Mouse (Mus musculus) midbrain, embryonic 12.5 days (tissue): ENCODE measurements around the gene Pard3b. TPM values are rescaled to one million over a fixed set of nuclear protein-coding genes. Genes with fewer than 3 reads are reported as not detected.

Source experiments
- ATAC-seq: fragments of 200-750 bp; cut with Nextera tagmentation; 2 replicates; pipeline ENCODE4 v1.8.0; 2017; ENCODE audit warnings: low read depth, moderate TSS enrichment, moderate library complexity; ENCODE audit not compliant: low FRiP score
- H3K27ac ChIP-seq: fragments of 300-500 bp; sonication (generic); replicated peaks from 2 replicates; pipeline ENCODE4 v1.5.1; 2016; ENCODE audit warnings: mild to moderate bottlenecking
- H3K27me3 ChIP-seq: fragments of 300-500 bp; sonication (generic); 2 replicates; pipeline ENCODE4 v1.6.1; 2016; ENCODE audit warnings: mild to moderate bottlenecking
- H3K36me3 ChIP-seq: fragments of 300-500 bp; sonication (generic); 2 replicates; pipeline ENCODE4 v1.6.1; 2016
- H3K4me1 ChIP-seq: fragments of 300-500 bp; sonication (generic); 2 replicates; pipeline ENCODE4 v1.6.1; 2016
- H3K4me2 ChIP-seq: fragments of 300-500 bp; sonication (generic); replicated peaks from 2 replicates; pipeline ENCODE4 v1.6.1; 2016; ENCODE audit warnings: mild to moderate bottlenecking, moderate library complexity
- H3K4me3 ChIP-seq: fragments of 300-500 bp; sonication (generic); 2 replicates; pipeline ENCODE4 v1.5.1; 2016; ENCODE audit warnings: mild to moderate bottlenecking
- H3K9ac ChIP-seq: fragments of 300-500 bp; sonication (generic); replicated peaks from 2 replicates; pipeline ENCODE4 v1.6.1; 2016; ENCODE audit warnings: mild to moderate bottlenecking, moderate library complexity
- H3K9me3 ChIP-seq: fragments of 300-500 bp; sonication (generic); 2 replicates; pipeline ENCODE4 v1.6.1; 2016; ENCODE audit warnings: mild to moderate bottlenecking
- WGBS: fragments of 180-500 bp; shearing (Covaris S2); methylation state at CpG from one replicate; pipeline ENCODE4 v1.1.7; 2016; 5-methylcytosine and 5-hydroxymethylcytosine counted together
- polyA plus RNA-seq: library from polyadenylated mRNA; unstranded; fragments of >200 nt; fragmentation: Nextera tagmentation; extraction: Ambion mirVana; gene quantifications from 2 replicates; pipeline ENCODE4 v1.2.1, GENCODE M21; 2016

Gene Pard3b
- polyA plus RNA-seq, 1 experiment from 2014 or later = 18.5 TPM

- 0 out of 2 replicates have a peak, but pooled peaks cover 4% of the 10 kb centered on the region for H3K4me1 ChIP-seq
- no peak overlapping the region for H3K9ac ChIP-seq
- no peak overlapping the region for H3K27ac ChIP-seq
- 86% methylated on average over 1 of the region's 1 CpGs for WGBS
- H3K4me2 ChIP-seq = no peak overlapping the region
- H3K36me3 ChIP-seq = no peaks in the 10 kb centered on the region
- H3K27me3 ChIP-seq = no peaks in the 10 kb centered on the region
- H3K9me3 ChIP-seq = no peaks in the 10 kb centered on the region
- H3K4me3 ChIP-seq = no peak overlapping the region
- ATAC-seq = no peak
Measured at GRCm38 (mm10) chr1:62384241-62384640, 745.6 kb downstream of the Pard3b start.

- ATAC-seq = no peak
- no peaks in the 10 kb centered on the region for H3K9me3 ChIP-seq
- no peaks in the 10 kb centered on the region for H3K36me3 ChIP-seq
- 79% methylated on average over 4 of the region's 4 CpGs for WGBS
- H3K27me3 ChIP-seq = no peaks in the 10 kb centered on the region
- no peak overlapping the region for H3K27ac ChIP-seq
- no peak overlapping the region for H3K4me3 ChIP-seq
- H3K4me2 ChIP-seq = no peak overlapping the region
- H3K9ac ChIP-seq = no peak overlapping the region
- H3K4me1 ChIP-seq = 0 out of 2 replicates have a peak, but pooled peaks cover under 1% of the 10 kb centered on the region
Measured at GRCm38 (mm10) chr1:62388013-62388412, 749.4 kb downstream of the Pard3b start.

GRCm38 (mm10) chr1:62392863-62393262, 754.2 kb downstream of the Pard3b start:
- Histone ChIP-seq H3K4me1 (no peaks in the 10 kb centered on the region), H3K4me2 (no peak overlapping the region), H3K27ac (no peak overlapping the region), H3K36me3 (no peaks in the 10 kb centered on the region), H3K9me3 (no peaks in the 10 kb centered on the region), H3K27me3 (no peaks in the 10 kb centered on the region), H3K9ac (no peak overlapping the region), H3K4me3 (no peak overlapping the region)
- WGBS = 55% methylated on average over 4 of the region's 4 CpGs
- no peak for ATAC-seq

GRCm38 (mm10) chr1:62394555-62394954, 755.9 kb downstream of the Pard3b start:
- no peak overlapping the region for H3K27ac ChIP-seq
- ATAC-seq = no peak
- no peak overlapping the region for H3K4me2 ChIP-seq
- H3K4me1 ChIP-seq = no peaks in the 10 kb centered on the region
- WGBS = 90% methylated on average over 3 of the region's 3 CpGs
- H3K9ac ChIP-seq = no peak overlapping the region
- H3K27me3 ChIP-seq = no peaks in the 10 kb centered on the region
- no peak overlapping the region for H3K4me3 ChIP-seq
- H3K9me3 ChIP-seq = no peaks in the 10 kb centered on the region
- no peaks in the 10 kb centered on the region for H3K36me3 ChIP-seq

GRCm38 (mm10) chr1:62398261-62398660, 759.6 kb downstream of the Pard3b start:
- H3K4me3 ChIP-seq = no peak overlapping the region
- WGBS = 25% methylated on average over 3 of the region's 3 CpGs
- no peaks in the 10 kb centered on the region for H3K9me3 ChIP-seq
- H3K36me3 ChIP-seq = no peaks in the 10 kb centered on the region
- H3K4me2 ChIP-seq = no peak overlapping the region
- H3K9ac ChIP-seq = no peak overlapping the region
- no peaks in the 10 kb centered on the region for H3K4me1 ChIP-seq
- no peaks in the 10 kb centered on the region for H3K27me3 ChIP-seq
- no peak overlapping the region for H3K27ac ChIP-seq
- no peak for ATAC-seq

GRCm38 (mm10) chr1:62398738-62399137, 760.1 kb downstream of the Pard3b start:
- ATAC-seq = no peak
- Histone ChIP-seq H3K9me3 (no peaks in the 10 kb centered on the region), H3K9ac (no peak overlapping the region), H3K4me1 (no peaks in the 10 kb centered on the region), H3K4me3 (no peak overlapping the region), H3K27ac (no peak overlapping the region), H3K4me2 (no peak overlapping the region), H3K27me3 (no peaks in the 10 kb centered on the region), H3K36me3 (no peaks in the 10 kb centered on the region)
- WGBS = 81% methylated on average over 4 of the region's 4 CpGs

- H3K27ac ChIP-seq = no peak overlapping the region
- H3K9ac ChIP-seq = no peak overlapping the region
- ATAC-seq = no peak
- no peaks in the 10 kb centered on the region for H3K36me3 ChIP-seq
- no peaks in the 10 kb centered on the region for H3K9me3 ChIP-seq
- 56% methylated on average over 8 of the region's 8 CpGs for WGBS
- H3K4me2 ChIP-seq = no peak overlapping the region
- no peak overlapping the region for H3K4me3 ChIP-seq
- H3K4me1 ChIP-seq = no peaks in the 10 kb centered on the region
- H3K27me3 ChIP-seq = no peaks in the 10 kb centered on the region
Measured at GRCm38 (mm10) chr1:62405061-62405460, 766.4 kb downstream of the Pard3b start.

- no peak overlapping the region for H3K27ac ChIP-seq
- no peak for ATAC-seq
- peaks cover 8% of the 10 kb centered on the region; the same call in 1 of the 2 replicates for H3K4me1 ChIP-seq
- no peaks in the 10 kb centered on the region for H3K27me3 ChIP-seq
- WGBS = 85% methylated on average over 2 of the region's 2 CpGs
- no peak overlapping the region for H3K4me3 ChIP-seq
- H3K9ac ChIP-seq = no peak overlapping the region
- no peak overlapping the region for H3K4me2 ChIP-seq
- no peaks in the 10 kb centered on the region for H3K36me3 ChIP-seq
- H3K9me3 ChIP-seq = no peaks in the 10 kb centered on the region
Measured at GRCm38 (mm10) chr1:62411368-62411767, 772.7 kb downstream of the Pard3b start.

- H3K4me1 ChIP-seq = peaks cover 8% of the 10 kb centered on the region; the same call in 1 of the 2 replicates
- no peak for ATAC-seq
- WGBS = 86% methylated on average over 4 of the region's 4 CpGs
Measured at GRCm38 (mm10) chr1:62412019-62412418, 773.4 kb downstream of the Pard3b start.

GRCm38 (mm10) chr1:62412988-62413387, 774.4 kb downstream of the Pard3b start:
- 90% methylated on average over 3 of the region's 3 CpGs for WGBS
- Histone ChIP-seq H3K4me3 (no peak overlapping the region), H3K27ac (no peak overlapping the region), H3K4me1 (peaks cover 8% of the 10 kb centered on the region; the same call in 1 of the 2 replicates), H3K36me3 (no peaks in the 10 kb centered on the region), H3K9ac (no peak overlapping the region), H3K27me3 (no peaks in the 10 kb centered on the region), H3K4me2 (no peak overlapping the region), H3K9me3 (no peaks in the 10 kb centered on the region)
- no peak for ATAC-seq

More at GRCm38 (mm10) chr1:62412019-62412418, 773.4 kb downstream of the Pard3b start:
- H3K27ac ChIP-seq = no peak overlapping the region
- no peaks in the 10 kb centered on the region for H3K36me3 ChIP-seq
- no peak overlapping the region for H3K4me3 ChIP-seq
- H3K9ac ChIP-seq = no peak overlapping the region
- no peaks in the 10 kb centered on the region for H3K9me3 ChIP-seq
- H3K4me2 ChIP-seq = no peak overlapping the region
- H3K27me3 ChIP-seq = no peaks in the 10 kb centered on the region

- H3K27ac ChIP-seq = no peak overlapping the region
- 92% methylated on average over 6 of the region's 6 CpGs for WGBS
- no peaks in the 10 kb centered on the region for H3K9me3 ChIP-seq
- H3K27me3 ChIP-seq = no peaks in the 10 kb centered on the region
- peaks cover 8% of the 10 kb centered on the region; the same call in 1 of the 2 replicates for H3K4me1 ChIP-seq
- no peak overlapping the region for H3K4me2 ChIP-seq
- no peak overlapping the region for H3K4me3 ChIP-seq
- H3K9ac ChIP-seq = no peak overlapping the region
- H3K36me3 ChIP-seq = no peaks in the 10 kb centered on the region
- ATAC-seq = no peak
Measured at GRCm38 (mm10) chr1:62414521-62414920, 775.9 kb downstream of the Pard3b start.

GRCm38 (mm10) chr1:62416627-62417374, 778.2 kb downstream of the Pard3b start:
- no peak overlapping the region for H3K4me2 ChIP-seq
- no peaks in the 10 kb centered on the region for H3K36me3 ChIP-seq
- peaks cover under 1% of the 10 kb centered on the region; the same call in 1 of the 2 replicates for H3K4me1 ChIP-seq
- H3K4me3 ChIP-seq = no peak overlapping the region
- ATAC-seq = no peak
- H3K9ac ChIP-seq = no peak overlapping the region
- no peaks in the 10 kb centered on the region for H3K9me3 ChIP-seq
- no peaks in the 10 kb centered on the region for H3K27me3 ChIP-seq
- no peak overlapping the region for H3K27ac ChIP-seq
- 88% methylated on average over 10 of the region's 10 CpGs for WGBS
